Mouse (Mus musculus) kidney, postnatal 14 days (tissue): ENCODE measurements around the gene Sms.

Source experiments
- DNase-seq: peaks from one replicate; pipeline ENCODE4 v3.0.0; 2022; ENCODE audit warnings: mixed read lengths

The Sms gene

DNA sequence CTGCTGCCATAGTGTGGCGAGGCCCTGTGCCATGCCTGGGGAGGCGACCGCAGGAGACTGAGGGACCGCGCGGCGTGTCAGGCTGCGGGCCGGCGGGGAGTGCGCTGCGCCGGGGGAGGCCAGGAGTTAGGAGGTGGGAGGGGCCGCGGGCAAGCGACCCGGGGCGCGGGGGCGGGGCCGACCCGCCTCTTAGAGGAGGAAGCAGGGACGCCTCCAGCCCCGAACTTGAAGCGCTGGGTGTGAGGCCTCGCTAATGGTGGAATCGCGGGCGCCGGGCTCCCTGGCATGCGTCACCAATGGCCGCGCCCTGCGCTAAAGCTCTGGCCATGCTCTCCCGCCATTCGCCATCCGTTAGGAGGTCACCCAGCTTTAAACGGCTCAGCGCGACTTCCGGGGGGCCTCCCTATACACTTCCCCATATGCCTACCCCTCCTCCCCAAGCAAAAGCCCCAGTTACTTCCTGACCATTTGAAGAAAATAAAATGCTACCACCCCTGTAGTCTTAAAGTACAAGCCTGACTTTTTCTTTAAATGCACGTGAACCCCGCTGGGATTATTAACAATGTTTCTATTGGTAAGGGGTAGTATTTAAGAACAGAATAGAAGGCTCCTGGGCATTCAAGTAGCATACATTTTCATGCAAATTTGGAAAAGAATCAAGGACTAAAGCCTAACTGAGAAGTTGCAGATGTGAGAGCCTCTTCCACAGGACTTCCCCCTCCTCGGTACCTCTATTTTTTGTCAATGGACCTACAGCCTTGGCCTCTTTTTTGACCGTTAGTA is at the start of gene Sms:
TSS of gene Sms (minus strand) at position 344 of the 783 bp plus-strand sequence.
- DNase-seq, result peak; percentile 75

DNA sequence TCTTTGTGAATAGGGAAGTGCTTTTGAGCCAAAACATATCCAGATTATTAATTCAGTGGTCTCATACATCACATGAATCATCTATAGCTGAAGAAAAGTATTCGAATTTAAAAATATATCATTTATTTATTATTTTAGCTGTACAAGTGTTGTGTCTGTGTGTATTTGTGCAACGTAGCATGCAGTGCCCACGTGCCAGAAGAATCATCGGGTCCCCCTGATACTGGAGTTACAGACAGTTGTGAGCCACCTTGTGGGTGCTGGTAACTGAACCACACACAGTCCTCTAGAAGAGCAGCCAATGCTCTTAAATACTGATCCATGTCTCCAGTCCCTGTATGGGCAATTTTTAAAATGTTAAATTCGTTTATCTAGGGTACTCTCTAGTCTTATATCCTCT is 14.3 kb upstream of the Sms start:
- DNase-seq, result no peak

DNA sequence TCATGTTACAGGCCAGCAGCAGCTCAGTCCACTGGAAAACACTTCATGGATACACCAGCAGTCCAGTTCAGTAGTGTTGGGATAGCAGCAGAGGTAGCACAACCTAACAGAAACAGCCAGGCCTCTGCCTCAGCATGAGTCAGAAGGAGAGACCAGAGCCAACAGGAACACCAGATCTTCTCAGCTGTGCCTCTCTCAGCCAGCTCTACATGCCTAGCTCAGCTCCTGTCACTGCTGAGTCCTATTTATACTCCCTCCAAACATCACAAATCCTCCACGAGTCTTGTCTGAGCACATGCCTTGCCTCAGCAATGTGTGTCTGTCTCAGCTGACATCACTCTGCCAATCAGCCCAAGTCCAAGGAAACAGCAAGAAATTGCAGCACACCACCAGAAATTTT is 12.4 kb upstream of the Sms start:
- DNase-seq, result no peak

GRCm38 (mm10) chrX:157501871-157502270 is 9.8 kb upstream of the Sms start:
- no peak for DNase-seq

DNA sequence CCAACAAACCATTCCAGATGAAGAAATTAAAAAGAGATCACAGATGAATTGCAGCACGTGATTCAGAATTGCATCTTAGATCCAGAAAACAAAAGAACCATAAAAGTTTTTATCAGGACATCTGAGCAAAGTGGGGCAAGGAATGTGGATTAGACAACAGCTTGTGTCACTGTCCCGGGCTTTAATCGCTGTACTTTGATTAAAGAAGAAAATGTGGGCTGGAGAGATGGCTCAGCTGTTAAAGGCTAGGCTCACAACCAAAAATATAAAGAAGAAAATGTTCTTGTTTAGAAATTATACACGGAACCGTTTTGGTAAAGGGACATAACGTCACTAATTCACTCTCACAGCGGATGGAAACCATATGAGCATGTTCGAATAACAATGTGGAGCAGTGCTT is 7.9 kb upstream of the Sms start:
- DNase-seq, result no peak

DNA sequence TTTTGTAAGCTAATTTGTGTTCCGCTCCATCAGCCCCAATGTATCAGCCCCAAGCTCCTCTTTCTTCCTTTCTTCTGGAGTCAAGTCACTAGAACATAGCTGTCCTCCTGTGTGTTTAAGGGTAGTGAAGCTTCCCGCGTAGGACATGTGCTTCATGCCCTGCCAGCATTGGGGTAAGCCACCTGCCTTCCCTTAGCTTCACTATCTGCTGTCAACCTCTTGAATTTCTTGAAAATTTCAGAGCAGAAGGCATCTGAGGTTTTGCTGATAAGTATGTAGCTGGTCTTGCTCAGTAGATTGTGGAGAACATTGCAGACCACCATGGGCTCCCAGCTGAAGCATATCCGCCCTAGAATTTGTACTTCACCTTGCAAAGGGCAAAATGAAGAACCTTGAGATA is 1.1 kb upstream of the Sms start:
- DNase-seq, result no peak

DNA sequence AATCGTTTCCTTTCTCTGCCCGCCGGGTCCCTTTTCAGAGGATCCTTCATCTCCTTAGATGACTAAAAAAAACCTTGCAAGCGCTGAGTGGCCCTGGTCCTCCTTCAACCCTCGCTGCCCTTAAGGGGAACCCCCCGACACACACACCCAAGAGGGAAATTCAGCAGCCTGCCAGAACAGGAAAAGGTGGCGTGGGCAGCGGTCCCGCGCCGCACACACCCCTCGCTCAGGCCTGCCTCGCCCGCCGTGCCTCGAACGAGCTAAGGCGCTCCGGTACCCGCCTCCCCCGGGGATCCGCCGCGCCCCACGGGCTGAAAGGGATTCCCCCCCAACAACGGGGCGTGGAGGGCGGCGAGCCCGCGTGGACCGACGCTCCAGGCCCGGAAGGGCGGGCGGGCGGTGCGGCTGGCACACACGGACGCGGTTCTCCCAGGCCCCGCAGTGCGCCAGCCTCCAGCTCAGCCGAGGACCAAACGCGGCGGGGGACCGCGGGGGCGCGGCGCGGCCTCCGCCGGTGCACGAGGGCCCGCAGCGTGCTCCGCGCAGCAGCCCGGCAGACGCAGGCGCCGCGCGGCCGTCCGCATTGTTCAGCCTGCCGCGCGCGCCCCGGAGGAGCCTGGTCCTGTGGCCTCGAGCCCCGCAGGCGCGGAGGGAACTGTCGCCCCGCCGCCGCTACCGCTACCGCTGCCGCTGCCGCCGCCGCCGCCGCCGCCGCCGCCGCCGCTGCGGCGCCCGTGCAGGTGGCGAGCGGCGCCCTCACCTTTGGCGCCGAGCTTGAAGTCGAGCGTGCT is 747 bp downstream of the Sms start:
- DNase-seq, result peak; percentile 7

- peak; percentile 2 for DNase-seq
These were observed 1.3 kb downstream of the Sms start for GRCm38 (mm10) chrX:157490769-157491144.

- peak; percentile 4 for DNase-seq
These were observed 2.0 kb downstream of the Sms start for GRCm38 (mm10) chrX:157489871-157490721.

GRCm38 (mm10) chrX:157488831-157489230 is 3.3 kb downstream of the Sms start:
- DNase-seq, result no peak

GRCm38 (mm10) chrX:157486765-157487164 is 5.3 kb downstream of the Sms start:
- DNase-seq, result peak; percentile 32

- no peak for DNase-seq
These were observed 9.2 kb downstream of the Sms start for GRCm38 (mm10) chrX:157482842-157483241.

DNA sequence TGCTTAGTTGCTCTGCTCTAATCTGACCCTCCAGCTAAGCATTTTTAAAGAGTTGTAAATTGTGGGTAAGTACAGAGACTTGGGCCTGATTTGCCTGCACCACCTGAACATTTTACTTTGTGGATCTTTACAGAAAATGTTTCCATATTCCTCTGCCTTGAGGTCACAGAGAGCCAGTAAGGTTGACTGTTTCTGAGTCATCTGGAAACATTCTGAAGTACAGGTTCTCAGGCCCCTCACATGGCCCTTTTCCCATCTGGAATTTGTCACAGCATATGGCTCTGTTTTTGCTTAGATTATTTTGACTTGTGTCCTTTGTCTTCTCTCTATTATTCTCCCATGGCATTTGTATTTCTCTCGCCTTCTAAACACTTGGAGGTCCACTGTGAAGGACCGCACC is 10.2 kb downstream of the Sms start:
- DNase-seq, result no peak

DNA sequence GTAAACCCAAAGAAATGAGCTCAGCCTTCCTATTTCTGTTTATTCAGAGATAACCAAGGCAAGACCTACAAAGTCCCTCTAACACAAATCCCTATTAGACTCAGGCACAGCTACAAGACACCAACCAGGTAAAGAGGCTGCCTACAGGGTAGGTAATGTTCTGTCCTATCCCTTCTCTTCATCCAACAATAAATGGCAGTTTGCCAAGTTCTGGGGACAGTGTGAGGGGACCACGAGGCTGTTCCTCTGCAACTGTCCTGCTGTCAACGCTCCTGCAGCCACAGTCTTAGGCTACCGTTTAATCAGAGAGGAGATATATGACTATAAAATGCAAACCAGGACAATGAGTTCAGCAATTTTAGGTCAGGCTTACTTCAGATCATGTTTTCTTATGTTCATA is 14.8 kb downstream of the Sms start:
- no peak for DNase-seq

GRCm38 (mm10) chrX:157476153-157476810 is 15.8 kb downstream of the Sms start:
- no peak for DNase-seq

GRCm38 (mm10) chrX:157471711-157472660 is 20.1 kb downstream of the Sms start:
- no peak for DNase-seq

GRCm38 (mm10) chrX:157468795-157469194 is 23.3 kb downstream of the Sms start:
- no peak for DNase-seq

DNA sequence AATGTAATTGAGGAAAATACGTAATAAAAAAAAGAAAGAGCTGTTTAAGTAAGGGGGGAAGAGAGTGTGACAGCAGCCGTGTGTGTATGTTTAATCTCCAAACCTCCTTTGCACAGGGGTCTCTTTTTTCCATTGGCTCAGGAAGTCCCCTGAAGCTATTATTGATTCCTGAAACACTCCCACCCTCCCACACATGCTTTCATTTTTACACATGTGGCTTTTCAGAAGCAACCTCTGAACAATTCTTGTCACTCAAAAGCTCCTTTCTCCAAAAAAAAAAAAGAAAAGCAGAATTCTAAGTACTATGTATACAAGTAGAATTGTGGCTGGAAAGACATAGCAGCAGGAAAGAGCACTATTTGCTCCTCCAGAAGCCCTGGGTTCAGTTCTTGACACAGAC is 24.0 kb downstream of the Sms start:
- no peak for DNase-seq

DNA sequence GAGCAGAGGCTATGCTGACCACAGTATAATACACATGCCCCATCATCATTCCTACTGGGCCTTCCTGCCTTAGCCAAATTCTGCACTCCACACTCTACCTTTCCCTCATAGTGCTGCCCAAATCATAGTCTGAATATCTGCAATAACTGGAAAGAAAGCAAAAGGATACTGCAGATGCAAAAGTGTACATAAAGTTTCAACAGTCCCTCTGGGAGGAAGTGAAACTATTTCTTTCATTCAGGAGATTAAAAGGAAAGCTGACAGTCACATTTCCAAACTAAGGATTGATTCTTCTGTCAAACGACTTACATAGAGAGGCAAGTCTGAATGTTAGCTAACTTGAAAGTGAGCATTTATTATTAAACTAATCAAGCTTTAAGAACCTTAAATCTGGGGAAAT is 26.1 kb downstream of the Sms start:
- no peak for DNase-seq

GRCm38 (mm10) chrX:157462716-157463115 is 29.4 kb downstream of the Sms start:
- DNase-seq, result no peak

DNA sequence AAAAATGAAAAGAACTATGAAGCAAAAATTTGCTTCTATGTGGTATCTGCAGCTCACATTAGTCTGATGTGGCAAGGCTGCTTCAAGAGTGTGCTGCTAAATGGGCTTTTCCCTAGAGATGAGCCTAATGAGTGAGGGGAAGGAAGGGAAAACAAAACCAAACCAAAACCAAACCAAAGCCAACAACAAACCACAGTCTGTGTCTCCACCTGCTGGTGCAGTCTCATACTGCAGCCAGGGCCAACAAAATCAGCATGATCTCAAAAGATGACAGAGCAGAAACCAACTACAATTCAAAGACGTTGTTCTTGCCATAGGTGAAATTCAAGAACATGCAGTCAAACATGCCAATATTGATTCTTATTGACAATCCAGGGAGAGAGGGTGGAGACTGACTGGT is 37.7 kb downstream of the Sms start:
- DNase-seq, result peak; percentile 31

DNA sequence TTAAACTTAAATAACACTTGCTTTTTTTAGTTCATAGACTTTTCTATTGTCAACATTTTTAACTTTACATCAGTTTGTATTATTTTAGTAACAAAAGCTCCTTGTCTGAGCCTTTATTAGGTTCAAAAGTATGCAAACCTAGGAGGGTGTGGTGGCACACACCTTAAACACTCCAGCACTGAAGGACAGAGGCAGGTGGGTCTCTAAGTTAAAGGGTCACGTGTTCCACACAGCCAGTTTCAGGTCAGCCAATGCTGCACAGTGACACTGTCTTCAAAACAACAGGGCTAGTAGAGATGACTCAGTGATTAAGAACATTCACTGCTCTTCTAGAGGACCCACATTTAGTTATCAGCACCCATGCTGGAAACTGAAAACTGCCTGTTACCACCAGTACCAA is 43.1 kb downstream of the Sms start:
- DNase-seq, result no peak
